Mouse (Mus musculus) ES-Bruce4 (cell line): ENCODE results near the gene Kmt5b.
A peak's percentile ranks its signal among the peaks of the same experiment; 100 is the strongest.

Experiments
- CTCF ChIP-seq: IDR thresholded peaks from one replicate; pipeline ENCODE4 v1.8.1; 2011; ENCODE audit warnings: low read depth, low read length
- POLR2A ChIP-seq: IDR thresholded peaks from one replicate; pipeline ENCODE4 v1.8.1; 2011; ENCODE audit warnings: low read length; ENCODE audit not compliant: insufficient read depth

- peak; percentile 92 for TF ChIP-seq POLR2A
- no peak for TF ChIP-seq CTCF
These were observed at the start of gene Kmt5b for GRCm38 (mm10) chr19:3767276-3767780.
